Mouse (Mus musculus) testis, adult 2 months (tissue): Measurements from ENCODE around the gene Ubxn1. TPM values are rescaled to one million over a fixed set of nuclear protein-coding genes. Genes with fewer than 3 reads are reported as not detected.
A peak's percentile ranks its signal among the peaks of the same experiment; 100 is the strongest.

ENCODE experiments used
- H3K27ac ChIP-seq: fragments of 200-500 bp; 2 replicates; pipeline ENCODE4 v1.5.1; 2012; ENCODE audit warnings: low read depth, low read length; ENCODE audit not compliant: control insufficient read depth, insufficient read depth
- H3K27me3 ChIP-seq: fragments of 200-500 bp; 2 replicates; pipeline ENCODE4 v1.6.1; 2012; ENCODE audit warnings: mild to moderate bottlenecking, low read length, moderate library complexity; ENCODE audit not compliant: control insufficient read depth, insufficient read depth
- H3K36me3 ChIP-seq: fragments of 200-500 bp; 2 replicates; pipeline ENCODE4 v1.6.1; 2012; ENCODE audit warnings: mild to moderate bottlenecking, low read length; ENCODE audit not compliant: control insufficient read depth, insufficient read depth
- H3K4me1 ChIP-seq: fragments of 200-500 bp; 2 replicates; pipeline ENCODE4 v1.6.1; 2012; ENCODE audit warnings: low read length; ENCODE audit not compliant: control insufficient read depth, insufficient read depth
- H3K4me3 ChIP-seq: fragments of 200-500 bp; 2 replicates; pipeline ENCODE4 v1.5.1; 2012; ENCODE audit warnings: low read depth, mild to moderate bottlenecking, low read length, moderate library complexity, mixed read lengths; ENCODE audit not compliant: control insufficient read depth
- CTCF ChIP-seq: fragments of 200-500 bp; IDR thresholded peaks from 2 replicates; pipeline ENCODE4 v1.5.1; 2012; ENCODE audit warnings: low read depth, mild to moderate bottlenecking, inconsistent platforms, low read length, moderate library complexity; ENCODE audit not compliant: control insufficient read depth, insufficient read depth, insufficient replicate concordance
- POLR2A ChIP-seq: fragments of 200-500 bp; IDR thresholded peaks from 2 replicates; pipeline ENCODE4 v1.6.1; 2012; ENCODE audit warnings: low read depth, mild to moderate bottlenecking, inconsistent platforms, low read length, moderate library complexity; ENCODE audit not compliant: control insufficient read depth
- polyA plus RNA-seq: library from polyadenylated mRNA; depleted of rRNA; stranded (reverse); fragments of >200 nt; gene quantifications from 2 replicates; pipeline ENCODE4 v1.2.3, GENCODE M21; 2012

Ubxn1 gene
- polyA plus RNA-seq, 1 experiment = 83.7 TPM

GRCm38 (mm10) chr19:8837251-8837791 is 34.0 kb upstream of the Ubxn1 start, which contains the start of gene Bscl2:
Gene Bscl2, plus strand, starts transcription at chr19:8837467.
- Histone ChIP-seq H3K4me1 (peaks cover 18% of the 10 kb centered on the region), H3K27me3 (no peaks in the 10 kb centered on the region), H3K36me3 (peaks cover 2% of the 10 kb centered on the region; the same call in 1 of the 2 replicates), H3K27ac (peak within 1 kb of the TSS; percentile 92), H3K4me3 (peak within 1 kb of the TSS; percentile 93)
- TF ChIP-seq CTCF (peak; percentile 12; the same call in 1 of the 2 replicates), POLR2A (peak; percentile 83)

GRCm38 (mm10) chr19:8838041-8838730 is 33.1 kb upstream of the Ubxn1 start:
- Histone ChIP-seq H3K36me3 (peaks cover 2% of the 10 kb centered on the region; the same call in 1 of the 2 replicates), H3K4me1 (peaks cover 18% of the 10 kb centered on the region), H3K4me3 (peak overlapping the region; percentile 93), H3K27me3 (no peaks in the 10 kb centered on the region), H3K27ac (peak overlapping the region; percentile 92)
- TF ChIP-seq POLR2A = no peak
- no peak for TF ChIP-seq CTCF

GRCm38 (mm10) chr19:8839103-8839907 is 32.0 kb upstream of the Ubxn1 start, which contains the start of gene Gng3:
Gene Gng3, minus strand, starts transcription at chr19:8839194.
- Histone ChIP-seq H3K4me1 (peaks cover 18% of the 10 kb centered on the region), H3K4me3 (peak within 1 kb of the TSS; percentile 93), H3K27me3 (no peaks in the 10 kb centered on the region), H3K36me3 (peaks cover 2% of the 10 kb centered on the region; the same call in 1 of the 2 replicates), H3K27ac (peak within 1 kb of the TSS; percentile 92)
- TF ChIP-seq CTCF (no peak), POLR2A (no peak)

- H3K4me3 ChIP-seq = peak overlapping the region; percentile 79
- H3K36me3 ChIP-seq = peaks cover 2% of the 10 kb centered on the region; the same call in 1 of the 2 replicates
- H3K27me3 ChIP-seq = no peaks in the 10 kb centered on the region
- H3K27ac ChIP-seq = no peak overlapping the region
- no peak for TF ChIP-seq CTCF
- 0 out of 2 replicates have a peak, but pooled peaks have one; percentile 41 for TF ChIP-seq POLR2A
- peaks cover 18% of the 10 kb centered on the region for H3K4me1 ChIP-seq
These were observed 31.1 kb upstream of the Ubxn1 start for GRCm38 (mm10) chr19:8839908-8840791.

- Histone ChIP-seq H3K4me1 (peaks cover 18% of the 10 kb centered on the region), H3K27me3 (no peaks in the 10 kb centered on the region), H3K36me3 (peaks cover 2% of the 10 kb centered on the region; the same call in 1 of the 2 replicates), H3K27ac (no peak overlapping the region), H3K4me3 (peak overlapping the region; percentile 79)
- no peak for TF ChIP-seq CTCF
- TF ChIP-seq POLR2A = no peak
These were observed 30.3 kb upstream of the Ubxn1 start for GRCm38 (mm10) chr19:8841012-8841411.

- H3K4me1 ChIP-seq = peaks cover 15% of the 10 kb centered on the region
- H3K36me3 ChIP-seq = peaks cover 2% of the 10 kb centered on the region; the same call in 1 of the 2 replicates
- H3K4me3 ChIP-seq = no peak overlapping the region
- H3K27ac ChIP-seq = no peak overlapping the region
- no peak for TF ChIP-seq CTCF
- TF ChIP-seq POLR2A = no peak
- no peaks in the 10 kb centered on the region for H3K27me3 ChIP-seq
These were observed 28.3 kb upstream of the Ubxn1 start for GRCm38 (mm10) chr19:8842961-8843360.
